Mouse (Mus musculus): Measurements from ENCODE around the gene Plekhg2. TPM values are rescaled to one million over a fixed set of nuclear protein-coding genes. Genes with fewer than 3 reads are reported as not detected.

Plekhg2 gene
- total RNA-seq, 2 experiments from 2014 or later: 15.1 to 15.8 TPM

DNA sequence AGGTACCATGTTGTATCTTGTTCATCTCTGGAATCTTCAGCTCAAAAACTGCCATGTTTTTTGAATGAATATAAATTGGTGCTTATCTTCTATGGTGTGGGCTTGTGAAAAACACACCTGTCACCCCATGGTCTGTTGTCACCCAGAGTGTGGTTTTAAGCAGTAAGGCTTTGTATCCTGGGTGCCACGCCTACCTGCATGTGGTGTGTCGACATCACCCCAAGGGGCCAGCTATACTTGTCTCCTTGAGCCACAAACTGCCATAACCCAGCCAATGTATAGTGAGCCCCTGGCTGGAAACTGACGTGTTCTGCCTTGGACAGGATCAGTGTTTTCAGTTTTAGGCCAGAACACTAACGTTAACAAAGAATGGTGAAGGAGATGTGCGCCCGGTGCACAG lies 11.8 kb upstream of the Plekhg2 start:
- DNase-seq: no peak
- intact Hi-C loops (cut with DNase I): no loop called here

DNA sequence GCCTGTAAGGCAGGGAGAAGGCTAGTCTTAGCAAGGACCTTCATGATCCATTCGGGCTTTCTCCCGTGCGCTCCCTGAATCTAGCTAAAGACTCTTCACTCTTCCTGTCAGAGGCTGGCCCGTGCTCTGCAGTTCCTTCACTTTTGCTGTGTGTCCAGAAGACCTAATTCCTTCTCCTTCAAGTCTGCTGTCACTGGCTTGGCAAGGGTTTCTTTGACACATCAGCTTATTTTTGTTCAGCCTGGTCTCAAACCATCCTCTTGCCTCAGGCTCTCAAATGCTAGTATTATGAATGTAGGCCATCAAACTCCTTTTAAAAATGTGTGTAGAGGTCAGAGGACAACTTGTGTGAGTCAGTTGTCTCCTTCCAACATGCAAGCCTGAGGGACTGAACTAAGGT lies 11.2 kb upstream of the Plekhg2 start:
- DNase-seq: no peak
- intact Hi-C loops (cut with DNase I): no loop called here

DNA sequence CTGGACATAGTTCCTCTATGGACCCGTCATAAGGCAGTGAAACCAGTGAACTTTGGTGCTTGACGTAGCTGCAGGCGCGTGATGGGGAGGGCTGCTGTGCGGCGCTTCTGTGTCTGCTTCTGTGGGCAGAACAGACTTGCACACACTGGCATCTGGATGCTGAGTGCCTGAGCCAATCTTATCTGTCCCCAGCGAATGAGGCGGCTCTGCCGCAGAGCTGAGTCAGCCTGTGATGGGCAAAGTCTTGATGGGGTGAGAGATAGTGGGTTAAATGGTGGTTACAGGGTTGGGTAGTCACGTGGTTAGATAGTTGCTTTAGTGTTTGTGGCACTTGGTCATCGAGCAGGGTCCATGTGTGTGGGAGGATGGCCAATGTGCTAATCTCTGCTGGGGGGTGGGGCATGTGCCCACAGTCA lies 10.6 kb upstream of the Plekhg2 start:
- DNase-seq: peak; percentile 54 to 55
- intact Hi-C loops (cut with DNase I): no loop called here

DNA sequence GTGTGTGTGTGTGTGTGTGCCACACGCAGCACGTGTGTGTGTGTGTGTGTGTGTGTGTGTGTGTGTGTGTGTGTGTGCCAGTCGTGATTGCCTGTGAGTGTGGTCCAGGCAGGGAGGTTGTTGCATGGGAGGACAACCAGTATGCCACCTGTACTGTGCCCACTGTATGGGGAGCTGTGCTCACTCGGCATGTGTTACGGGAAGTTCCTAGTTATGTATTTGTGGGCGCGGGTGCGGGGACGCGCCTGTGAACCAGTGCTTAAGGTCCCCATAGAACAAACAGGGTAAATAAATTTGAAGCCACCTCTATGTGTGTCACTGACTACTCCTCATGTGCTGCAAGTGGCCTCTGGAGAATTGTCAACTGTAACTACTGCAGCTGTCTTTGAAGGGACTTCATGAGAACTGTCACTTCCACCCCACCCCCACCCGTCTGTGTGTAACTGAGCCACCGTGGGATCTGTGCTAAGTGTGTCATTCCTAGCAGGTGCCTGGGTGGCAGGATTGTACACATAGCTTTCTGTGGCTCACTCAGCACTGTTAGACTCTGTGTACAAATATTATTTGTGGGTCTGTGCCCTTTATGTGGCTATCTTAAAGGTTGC lies 10.1 kb upstream of the Plekhg2 start:
- intact Hi-C loops (cut with DNase I): no loop called here
- no peak for DNase-seq

DNA sequence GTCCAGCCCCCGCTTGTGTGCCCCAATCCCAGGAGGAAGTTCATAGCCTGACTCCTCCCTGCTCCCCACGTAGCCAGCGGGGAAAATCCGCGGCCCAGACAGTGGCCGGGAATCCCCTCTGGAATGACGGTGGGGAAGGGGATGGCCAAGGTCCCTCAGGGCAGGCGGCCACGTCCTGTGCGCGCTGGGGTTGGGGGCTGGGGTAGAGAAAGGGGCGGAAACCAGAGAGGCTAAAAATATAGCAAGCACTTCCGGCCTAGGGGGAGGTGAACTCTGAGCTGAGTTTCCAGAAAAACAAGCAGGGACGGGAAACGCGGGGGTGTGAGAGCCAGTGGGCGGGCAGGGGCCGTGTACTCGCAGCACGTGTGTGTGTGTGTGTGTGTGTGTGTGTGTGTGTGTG lies 9.5 kb upstream of the Plekhg2 start:
- intact Hi-C loops (cut with DNase I): no loop called here
- peak; percentile 85 to 90 for DNase-seq

DNA sequence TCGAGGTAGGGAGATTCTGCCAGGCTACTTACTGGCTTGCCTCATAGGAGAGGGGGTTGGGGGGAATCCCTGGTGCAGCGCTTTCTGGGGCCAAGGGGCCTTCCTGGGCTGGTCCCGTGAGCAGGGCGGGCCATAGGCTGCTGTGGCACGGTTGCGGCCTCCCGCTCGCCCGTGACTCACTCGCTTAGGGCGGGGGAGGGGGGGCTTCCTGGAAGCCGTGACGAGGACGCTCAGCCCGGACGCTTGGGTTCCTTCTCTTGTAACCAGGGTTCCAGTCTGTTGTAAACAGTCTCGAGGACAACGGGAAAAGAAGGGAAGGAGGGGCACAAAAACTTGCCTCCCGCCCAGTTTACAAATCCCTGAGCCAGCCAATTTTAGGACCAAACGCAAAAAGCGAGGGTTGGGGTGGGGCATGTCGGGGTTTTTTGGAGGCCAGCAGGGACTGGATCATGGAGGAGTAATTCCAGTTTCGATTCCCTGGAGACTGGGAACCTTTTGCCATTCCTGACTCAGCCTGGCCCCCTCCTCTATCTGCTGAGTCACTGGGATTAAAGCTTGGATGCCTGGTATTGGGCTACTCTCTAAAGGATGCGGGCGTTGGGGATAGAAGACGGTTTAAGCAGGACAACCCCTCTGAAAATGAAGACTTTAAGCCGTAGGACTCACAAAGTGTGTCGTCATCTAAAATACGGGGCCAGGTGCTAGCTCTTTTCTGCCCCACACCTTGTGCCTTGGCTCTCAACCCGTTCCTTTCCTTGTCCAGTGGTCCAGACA lies 8.8 kb upstream of the Plekhg2 start:
- intact Hi-C loops (cut with DNase I): no loop called here
- DNase-seq: peak; percentile 83 to 88

DNA sequence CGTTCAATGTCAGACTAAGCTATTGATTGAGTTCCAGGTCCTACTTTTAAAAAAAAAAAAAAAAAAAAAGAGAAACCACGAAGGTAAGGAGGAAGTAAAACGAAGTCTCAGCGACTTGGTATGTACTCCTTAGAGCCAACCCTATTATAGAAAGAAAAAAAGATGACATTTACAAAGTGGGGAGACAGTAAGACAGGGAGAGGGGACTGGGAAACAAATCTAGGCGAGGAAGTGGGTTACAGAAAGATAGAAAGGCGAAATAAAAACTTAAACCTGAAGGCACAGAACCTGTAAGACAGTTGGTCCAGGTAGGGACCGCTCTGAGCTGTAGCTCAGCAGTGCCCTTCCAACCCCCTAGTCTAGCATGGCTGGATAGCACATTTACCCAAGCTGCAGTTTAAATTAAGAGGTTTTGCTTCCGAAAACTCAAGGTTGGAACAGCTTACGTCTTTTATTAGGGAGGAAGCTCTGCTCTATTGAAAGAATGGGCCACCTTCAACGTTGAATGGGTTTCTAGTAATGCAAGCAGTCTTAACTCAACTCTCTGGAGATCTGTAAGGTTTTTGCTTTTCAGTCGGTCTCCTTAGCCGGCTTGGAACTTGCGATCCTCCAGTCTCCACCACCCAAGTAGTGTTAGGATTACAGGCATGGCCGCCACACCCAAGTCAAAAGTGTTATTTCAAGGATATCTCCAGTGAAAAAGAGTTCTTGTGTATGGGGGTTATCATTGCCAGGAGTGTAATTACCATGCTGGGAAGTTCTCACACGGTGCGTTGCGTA lies 8.0 kb upstream of the Plekhg2 start, which contains the start of gene Zfp36:
Gene Zfp36 (minus strand): TSS at position 17 of the 780 bp plus-strand sequence.
- no peak for DNase-seq
- intact Hi-C loops (cut with DNase I): no loop called here

DNA sequence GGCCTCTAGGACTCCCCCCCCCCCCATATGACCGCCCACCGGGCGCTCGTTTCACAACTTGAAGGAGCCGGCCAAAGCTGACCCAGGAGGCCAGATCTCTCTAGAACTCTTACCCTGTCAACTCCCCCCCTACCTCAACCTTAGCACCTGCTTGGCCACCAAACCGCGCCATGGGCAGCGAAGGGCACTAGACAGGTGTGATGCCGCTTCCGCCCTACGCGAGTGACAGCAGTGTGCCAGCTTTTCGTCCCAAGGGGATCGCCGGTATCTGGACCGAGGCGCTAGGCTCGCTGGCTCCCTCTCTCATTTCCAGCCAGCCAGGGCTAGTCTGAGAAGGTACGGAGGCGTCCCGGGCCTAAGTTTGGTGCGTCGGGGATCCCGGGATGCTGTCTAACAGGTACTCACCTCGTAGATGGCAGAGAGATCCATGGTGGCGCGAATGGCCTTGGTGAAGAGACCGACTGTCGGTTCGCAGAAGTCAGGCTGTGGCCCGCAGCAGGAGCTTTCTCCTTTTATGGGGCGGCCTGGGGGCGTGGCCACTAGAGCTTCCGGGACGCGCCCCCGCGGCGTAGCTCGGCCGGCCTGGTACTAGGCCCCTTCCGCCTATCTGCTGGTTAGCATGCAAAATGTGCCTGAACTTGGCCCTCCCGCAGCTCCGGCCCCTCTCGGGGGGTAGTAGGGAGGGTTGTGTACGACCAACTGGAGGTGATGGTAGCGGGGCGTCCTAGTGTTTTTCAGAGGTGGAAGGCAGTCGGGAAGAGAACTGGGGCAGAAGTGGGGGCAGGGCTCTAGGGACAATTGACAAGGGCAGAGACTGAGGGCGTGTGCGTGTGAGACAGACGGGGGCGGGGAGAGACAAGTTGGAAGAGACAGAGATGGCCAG lies 6.6 kb upstream of the Plekhg2 start:
- intact Hi-C loops (cut with DNase I): loop anchor here (5.0 to 10.0 kb wide), 3 partner anchors 428 to 1044 kb away; partner anchors contain the start of genes Hnrnpl and Ltbp4
- DNase-seq: peak; percentile 99

DNA sequence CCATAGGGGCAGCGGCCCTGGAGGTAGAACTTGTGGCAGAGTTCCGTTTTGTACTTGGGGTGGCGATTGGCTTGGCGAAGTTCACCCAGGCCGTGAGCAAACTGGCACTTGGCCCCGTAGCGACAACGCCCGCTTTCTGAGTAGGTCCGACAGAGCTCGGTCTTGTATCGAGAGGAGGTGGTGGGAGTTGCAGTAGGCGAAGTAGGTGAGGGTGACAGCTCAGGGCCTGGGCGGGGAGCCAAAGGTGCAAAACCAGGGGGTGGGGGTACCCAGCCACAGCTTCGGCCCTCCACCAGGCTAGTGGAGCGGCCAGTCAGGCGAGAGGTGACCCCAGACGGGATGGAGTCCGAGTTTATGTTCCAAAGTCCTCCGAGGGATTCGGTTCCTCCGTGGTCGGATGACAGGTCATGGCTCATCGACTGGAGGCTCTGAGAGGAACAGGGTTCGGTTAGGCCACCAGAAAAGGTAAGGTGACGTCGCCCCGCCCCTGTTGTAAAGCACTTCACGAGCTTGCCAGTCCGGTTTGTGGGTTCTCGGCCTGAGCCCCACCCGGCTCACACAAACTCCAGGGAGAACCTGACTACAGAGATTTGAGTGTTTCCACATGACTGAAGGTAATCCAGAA lies 5.8 kb upstream of the Plekhg2 start:
- intact Hi-C loops (cut with DNase I): loop anchor here (5.0 to 10.0 kb wide), 3 partner anchors 429 to 1043 kb away; partner anchors contain the start of genes Hnrnpl and Ltbp4
- peak; percentile 72 to 83 for DNase-seq

DNA sequence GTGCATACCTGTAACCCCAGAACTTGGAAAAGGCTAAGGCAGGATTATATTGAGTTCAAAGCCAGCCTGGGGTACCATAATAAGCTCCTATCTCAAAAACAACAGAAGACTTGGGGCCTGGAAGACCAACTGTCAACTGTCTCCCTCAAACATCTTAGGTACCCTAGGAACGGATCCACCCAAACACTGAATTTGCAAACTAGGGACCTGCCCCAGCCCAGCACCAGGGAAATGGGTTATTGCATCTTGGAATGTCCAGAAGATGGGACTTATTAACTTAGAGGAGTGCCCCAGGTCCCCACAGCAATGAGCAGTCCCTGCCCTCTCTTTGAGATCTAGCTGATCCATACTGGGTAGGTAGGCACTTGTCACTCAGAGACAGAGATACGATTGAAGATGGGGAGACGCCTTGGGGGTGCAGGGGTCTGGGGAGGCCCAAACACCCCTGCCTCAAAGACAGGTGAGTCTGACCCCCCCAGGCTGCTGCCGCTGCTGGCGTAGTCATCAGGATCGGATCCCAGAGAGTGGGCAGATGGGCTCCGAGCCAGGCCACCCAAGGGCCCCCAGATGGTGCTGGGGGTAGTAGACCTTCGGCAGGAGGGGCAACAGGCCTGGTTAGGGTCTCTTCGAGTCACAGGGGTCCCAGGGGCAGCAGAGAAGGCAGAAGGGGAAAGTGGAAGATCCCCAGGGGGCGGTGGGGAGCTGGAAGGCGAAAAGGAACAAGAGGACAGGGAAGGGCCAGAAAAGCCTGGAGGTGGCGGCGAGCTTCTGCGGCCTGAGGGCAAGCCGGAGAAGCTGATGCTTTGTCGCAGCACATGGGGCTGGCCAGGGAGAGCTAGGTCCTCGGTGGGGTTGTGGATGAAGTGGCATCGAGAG lies 5.0 kb upstream of the Plekhg2 start:
- DNase-seq: peak in 1 of 2 experiments; percentile 56
- intact Hi-C loops (cut with DNase I): loop anchor here (5.0 to 10.0 kb wide), 3 partner anchors 430 to 1043 kb away; partner anchors contain the start of genes Hnrnpl and Ltbp4

DNA sequence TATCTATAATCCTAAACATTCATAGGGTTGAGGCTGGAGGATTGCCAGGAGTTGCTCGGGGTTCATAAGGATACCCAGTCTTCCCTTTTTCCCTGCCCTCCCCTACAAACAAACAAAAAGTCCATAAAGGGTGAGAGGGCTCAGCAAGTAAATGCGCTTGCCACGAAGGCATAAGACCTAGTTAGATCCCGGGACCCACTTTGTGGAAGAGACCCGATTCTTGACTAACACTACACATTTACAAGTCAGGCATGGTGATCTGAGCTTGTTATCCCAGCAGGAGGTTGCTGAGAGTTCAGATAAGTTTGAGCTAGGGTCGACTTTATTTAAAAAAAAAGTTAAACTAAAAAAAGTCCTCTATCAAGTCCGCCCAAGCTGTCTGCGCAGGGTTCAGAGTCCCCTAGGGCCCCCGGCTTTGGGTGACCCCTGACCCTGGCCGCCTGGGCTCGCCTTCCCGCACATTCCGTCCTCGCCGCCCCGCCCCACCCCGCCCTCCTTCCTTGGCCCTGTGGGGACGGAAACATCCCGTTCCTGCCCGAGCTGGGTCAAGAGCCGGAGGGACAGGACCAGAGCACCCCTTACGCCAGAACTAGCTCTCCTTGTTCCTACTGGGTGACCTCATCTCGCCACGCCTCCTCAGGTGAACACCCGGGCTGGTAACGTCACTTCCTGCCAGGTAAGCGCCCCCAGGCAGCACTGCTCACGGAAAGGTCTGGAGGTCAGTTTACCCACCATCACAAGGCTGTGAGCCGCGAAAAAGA lies 3.8 kb upstream of the Plekhg2 start:
- peak; percentile 85 to 88 for DNase-seq
- intact Hi-C loops (cut with DNase I): loop anchor here (5.0 to 10.0 kb wide), 3 partner anchors 431 to 1041 kb away; partner anchors contain the start of genes Hnrnpl and Ltbp4

DNA sequence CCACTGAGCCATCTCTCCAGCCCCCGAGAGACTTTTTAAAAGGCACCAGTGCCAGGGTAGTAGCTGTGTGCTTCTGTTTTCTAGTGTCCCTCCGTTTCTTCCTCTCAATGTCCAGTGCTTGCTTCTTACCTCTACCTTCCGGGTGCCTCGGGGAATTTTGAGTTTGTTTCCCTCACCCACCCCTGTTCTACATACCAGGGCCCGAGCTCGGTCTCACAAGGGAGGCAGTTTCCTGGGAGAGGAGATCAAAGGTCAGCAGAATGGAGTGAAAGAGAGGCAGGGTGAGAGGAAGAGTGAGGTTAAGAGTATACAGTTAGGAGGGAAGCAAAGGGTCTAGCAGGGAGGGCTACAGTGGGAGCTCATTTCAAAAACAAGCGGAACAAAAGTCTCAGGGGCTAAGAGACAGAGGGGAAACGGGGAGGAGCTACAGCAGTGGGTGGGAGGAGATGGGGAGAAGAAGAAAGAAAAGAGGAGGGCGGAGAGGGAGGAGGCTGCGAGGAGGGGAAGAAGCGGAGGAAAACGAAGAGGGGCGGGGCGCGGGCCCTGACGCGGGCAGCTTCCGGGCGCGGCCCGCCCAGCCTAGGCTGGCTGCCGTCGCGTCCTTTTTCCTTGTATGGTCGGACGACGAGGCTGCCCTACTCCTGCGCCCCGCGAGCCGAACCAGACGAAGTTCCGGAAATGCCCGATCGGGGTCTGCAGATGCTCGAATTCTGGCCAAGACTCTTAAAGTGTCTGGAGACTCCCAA lies 3.0 kb upstream of the Plekhg2 start:
- peak; percentile 90 to 91 for DNase-seq
- intact Hi-C loops (cut with DNase I): loop anchor here (5.0 to 10.0 kb wide), 3 partner anchors 432 to 1041 kb away; partner anchors contain the start of genes Hnrnpl and Ltbp4

DNA sequence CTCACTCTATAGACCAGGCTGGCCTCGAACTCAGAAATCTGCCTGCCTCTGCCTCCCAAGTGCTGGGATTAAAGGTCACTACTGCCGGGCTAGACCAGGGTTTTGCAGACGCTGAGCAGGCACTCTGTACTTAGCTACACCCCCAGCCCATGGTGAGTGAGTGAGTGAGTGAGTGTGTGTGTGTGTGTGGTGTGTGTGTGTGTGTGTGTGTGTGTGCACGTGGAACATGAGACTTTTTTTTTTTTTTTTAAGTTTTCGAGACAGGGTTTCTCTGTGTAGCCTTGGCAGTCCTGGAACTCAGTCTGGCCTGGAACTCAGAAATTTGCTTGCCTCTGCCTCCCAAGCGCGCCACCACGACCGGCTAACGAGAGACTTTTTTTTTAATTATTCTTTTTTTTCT lies 2.2 kb upstream of the Plekhg2 start:
- intact Hi-C loops (cut with DNase I): loop anchor here (5.0 to 10.0 kb wide), 3 partner anchors 433 to 1040 kb away; partner anchors contain the start of genes Hnrnpl and Ltbp4
- DNase-seq: no peak

DNA sequence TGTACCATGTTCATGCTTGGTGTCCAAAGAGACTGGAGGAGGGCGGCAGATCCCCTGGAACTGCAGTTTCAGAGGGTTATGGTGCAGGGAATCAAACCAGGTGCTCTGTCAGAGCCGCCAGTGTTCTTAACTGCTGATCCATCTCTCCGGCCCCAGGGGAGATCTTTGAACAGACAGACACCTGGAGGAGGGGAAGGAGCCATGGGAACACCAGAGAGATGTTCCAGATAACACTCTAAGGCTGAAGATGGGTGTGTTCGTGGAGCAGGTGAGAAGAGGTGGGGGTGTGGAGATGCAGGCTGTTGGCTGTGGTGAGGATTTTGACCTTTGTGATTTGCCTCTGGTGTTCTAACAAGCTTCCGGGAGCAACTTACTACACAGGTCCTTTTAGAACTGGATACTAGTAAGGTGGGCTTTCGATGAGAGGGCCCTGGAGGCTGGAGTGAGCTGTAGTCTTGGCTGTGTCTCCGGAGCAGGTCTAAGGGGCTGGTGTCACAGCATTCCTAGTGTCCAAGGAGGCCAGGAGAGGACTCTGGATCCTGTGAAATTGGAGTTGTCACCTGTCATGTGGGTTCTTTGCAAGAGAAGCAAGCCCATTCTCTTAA lies 1.6 kb upstream of the Plekhg2 start:
- intact Hi-C loops (cut with DNase I): loop anchor here (1.0 to 10.0 kb wide), 3 partner anchors 12 to 1039 kb away; partner anchors contain the start of gene Ltbp4
- DNase-seq: no peak

DNA sequence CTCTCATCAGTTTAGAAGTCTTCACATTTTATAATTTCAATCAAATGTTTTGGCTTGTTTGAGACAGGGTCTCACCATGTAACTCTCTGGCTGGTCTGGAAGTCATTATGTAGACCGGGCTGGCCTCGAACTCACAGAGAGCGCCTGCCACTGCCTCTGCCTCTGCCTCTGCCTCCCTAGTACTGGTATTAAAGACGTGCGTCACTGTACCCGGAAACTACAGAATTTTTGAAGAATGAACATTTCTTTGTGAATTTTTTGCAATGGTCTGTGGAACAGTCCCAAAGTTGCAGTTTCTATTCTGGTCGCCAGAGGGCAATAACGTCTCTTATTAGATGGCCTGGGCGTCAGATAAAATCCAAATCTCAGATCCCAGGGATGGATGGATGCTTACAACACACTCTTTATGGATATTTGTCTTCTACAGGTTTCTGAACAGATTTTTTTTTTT lies 757 bp upstream of the Plekhg2 start:
- peak; percentile 83 for DNase-seq
- intact Hi-C loops (cut with DNase I): loop anchor here (1.0 to 10.0 kb wide), 3 partner anchors 13 to 1038 kb away; partner anchors contain the start of gene Ltbp4

DNA sequence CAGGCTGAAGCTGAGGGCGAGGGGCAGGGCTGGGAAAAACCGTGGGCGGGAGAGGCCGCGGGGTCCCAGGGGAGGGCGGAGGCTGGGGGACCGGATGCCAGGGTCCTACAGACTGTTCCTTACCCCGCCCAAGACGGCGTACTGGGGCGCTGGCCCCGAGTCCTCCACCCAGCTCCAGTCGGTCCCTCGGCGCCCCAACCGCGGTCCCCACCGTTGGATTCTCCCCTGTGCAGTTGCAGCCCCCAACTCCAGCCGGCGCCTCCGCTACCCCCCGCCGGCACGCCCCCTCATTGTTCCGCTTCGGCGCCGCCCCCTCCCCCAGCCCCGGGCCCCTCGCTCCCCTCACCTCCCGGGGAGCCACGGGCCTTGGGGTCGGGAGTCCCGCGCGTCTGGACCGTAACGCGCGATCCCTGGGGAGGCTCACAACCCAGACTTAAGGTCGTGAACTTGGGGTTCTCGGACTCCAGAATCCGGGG lies 847 bp downstream of the Plekhg2 start:
- peak; percentile 78 to 82 for DNase-seq
- intact Hi-C loops (cut with DNase I): loop anchor here (2.0 to 10.0 kb wide), 3 partner anchors 21 to 1037 kb away; partner anchors contain the start of genes Ltbp4 and Rps16

Data from heart, postnatal 36 days (tissue).